Mouse (Mus musculus) kidney, postnatal 0 days (tissue): Measurements from ENCODE around the gene Asic2. TPM values are rescaled to one million over a fixed set of nuclear protein-coding genes. Genes with fewer than 3 reads are reported as not detected.

Source experiments
- ATAC-seq: fragments of 200-750 bp; cut with Nextera tagmentation; replicated peaks from 2 replicates; pipeline ENCODE4 v1.8.0; 2017; ENCODE audit warnings: low read depth, moderate number of reproducible peaks, moderate TSS enrichment, moderate library complexity; ENCODE audit not compliant: low FRiP score
- DNase-seq: peaks from one replicate; pipeline ENCODE4 v3.0.0-alpha.2; 2016; ENCODE audit warnings: low spot score
- H3K27ac ChIP-seq: fragments of 300-500 bp; sonication (generic); 2 replicates; pipeline ENCODE4 v1.5.1; 2014; ENCODE audit warnings: mild to moderate bottlenecking
- H3K27me3 ChIP-seq: fragments of 300-500 bp; sonication (generic); 2 replicates; pipeline ENCODE4 v1.6.1; 2014; ENCODE audit warnings: low read length, mixed read lengths; ENCODE audit not compliant: insufficient read depth
- H3K36me3 ChIP-seq: fragments of 300-500 bp; sonication (generic); 2 replicates; pipeline ENCODE4 v1.6.1; 2014; ENCODE audit warnings: low read length, mixed read lengths; ENCODE audit not compliant: insufficient read depth
- H3K4me1 ChIP-seq: fragments of 300-500 bp; sonication (generic); replicated peaks from 2 replicates; pipeline ENCODE4 v1.6.1; 2014; ENCODE audit warnings: antibody characterized with exemption, low read length, mixed read lengths; ENCODE audit not compliant: insufficient read depth
- H3K4me2 ChIP-seq: fragments of 300-500 bp; sonication (generic); 2 replicates; pipeline ENCODE4 v1.6.1; 2014; ENCODE audit warnings: mild to moderate bottlenecking, low read length, moderate library complexity, mixed read lengths
- H3K4me3 ChIP-seq: fragments of 300-500 bp; sonication (generic); replicated peaks from 2 replicates; pipeline ENCODE4 v1.5.1; 2014; ENCODE audit warnings: low read depth, low read length
- H3K9ac ChIP-seq: fragments of 300-500 bp; sonication (generic); 2 replicates; pipeline ENCODE4 v1.6.1; 2014; ENCODE audit warnings: low read depth, low read length
- H3K9me3 ChIP-seq: fragments of 300-500 bp; sonication (generic); replicated peaks from 2 replicates; pipeline ENCODE4 v1.6.1; 2016; ENCODE audit warnings: low read length, inconsistent platforms, mixed read lengths
- CTCF ChIP-seq: IDR thresholded peaks from 2 replicates; pipeline ENCODE4 v1.5.1; 2016; ENCODE audit warnings: antibody characterized with exemption, low read depth, mild to moderate bottlenecking, moderate library complexity
- WGBS: fragments of 180-500 bp; shearing (Covaris S2); extraction: QIAGEN DNeasy Blood & Tissue Kit; methylation state at CpG from one replicate; pipeline ENCODE4 v1.1.7; 2014; 5-methylcytosine and 5-hydroxymethylcytosine counted together
- polyA plus RNA-seq: library from polyadenylated mRNA; unstranded; fragments of >200 nt; fragmentation: Nextera tagmentation; extraction: Ambion mirVana; gene quantifications from 2 replicates; pipeline ENCODE4 v1.2.1, GENCODE M21; 2015

The Asic2 gene
- polyA plus RNA-seq, result 2.6 and 2.9 TPM in 2 replicates

DNA sequence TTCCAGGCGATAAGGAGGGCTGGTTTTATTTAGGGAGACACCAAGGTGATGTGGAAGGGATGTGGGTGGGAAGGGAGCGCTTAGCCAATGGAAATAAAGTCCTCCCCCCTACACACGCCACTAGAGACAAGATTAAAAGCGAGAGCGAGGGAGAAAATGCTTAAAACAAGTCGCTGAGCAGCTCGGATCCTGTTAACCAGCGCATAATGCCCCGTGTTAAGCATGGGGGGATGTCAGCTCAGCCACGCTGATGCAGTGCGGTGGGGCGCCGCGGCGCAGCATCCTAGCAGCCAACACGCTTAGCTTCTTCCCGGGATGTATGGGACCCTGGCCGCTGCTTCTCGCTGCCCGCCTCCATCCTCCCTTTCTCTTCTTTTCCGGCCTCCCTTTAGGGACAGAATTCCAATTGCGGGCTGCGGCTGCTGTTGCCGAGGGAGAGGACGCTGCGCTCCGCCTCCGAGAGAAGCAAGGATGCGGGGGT lies at the start of gene Asic2:
Gene Asic2 (minus strand): TSS at position 57 of the 481 bp plus-strand sequence.
- Histone ChIP-seq H3K9ac (no peak within 1 kb of the TSS), H3K36me3 (no peaks in the 10 kb centered on the region), H3K27me3 (peaks cover 12% of the 10 kb centered on the region; the same call in 1 of the 2 replicates), H3K4me3 (no peak within 1 kb of the TSS), H3K9me3 (no peaks in the 10 kb centered on the region), H3K4me1 (no peaks in the 10 kb centered on the region), H3K27ac (no peak within 1 kb of the TSS), H3K4me2 (no peak within 1 kb of the TSS)
- WGBS, result 4% methylated on average over 29 of the region's 29 CpGs
- DNase-seq (no peak), ATAC-seq (no peak)
- no peak for TF ChIP-seq CTCF

DNA sequence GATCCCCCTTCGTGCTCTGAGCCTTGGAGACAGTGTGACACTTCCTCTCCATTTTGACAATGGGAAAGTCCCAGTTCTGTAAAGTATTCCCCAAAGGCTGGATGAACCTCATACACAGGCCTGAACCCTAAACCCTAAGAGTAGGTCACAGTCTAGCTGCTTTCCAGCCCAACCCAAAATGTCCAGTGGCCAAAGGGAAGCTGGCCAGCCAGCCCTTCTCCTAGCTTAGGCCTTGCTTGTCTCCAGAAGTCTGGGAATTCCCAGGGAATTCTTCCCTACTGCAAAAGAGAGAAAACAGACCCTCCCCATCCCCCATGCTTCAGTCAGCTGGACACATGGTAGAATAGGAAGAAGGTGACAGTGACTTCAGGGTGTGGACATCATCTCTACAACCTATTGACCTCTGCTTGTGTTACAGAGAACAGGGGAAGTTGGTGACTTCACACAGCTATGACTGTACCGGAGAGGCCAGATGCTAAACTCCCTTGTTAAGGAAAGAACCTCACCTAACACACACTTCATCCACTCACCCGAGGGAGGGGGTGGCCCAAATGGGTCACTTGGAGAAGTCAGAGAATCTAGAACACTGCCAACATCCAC lies 48.0 kb upstream of the Asic2 start:
- Histone ChIP-seq H3K27ac (no peak overlapping the region), H3K9me3 (no peaks in the 10 kb centered on the region), H3K27me3 (no peaks in the 10 kb centered on the region), H3K9ac (no peak overlapping the region), H3K4me2 (no peak overlapping the region), H3K4me3 (no peak overlapping the region), H3K36me3 (no peaks in the 10 kb centered on the region), H3K4me1 (no peaks in the 10 kb centered on the region)
- DNase-seq (no peak), ATAC-seq (no peak)
- no peak for TF ChIP-seq CTCF
- WGBS, result 73% methylated on average over 3 of the region's 3 CpGs

DNA sequence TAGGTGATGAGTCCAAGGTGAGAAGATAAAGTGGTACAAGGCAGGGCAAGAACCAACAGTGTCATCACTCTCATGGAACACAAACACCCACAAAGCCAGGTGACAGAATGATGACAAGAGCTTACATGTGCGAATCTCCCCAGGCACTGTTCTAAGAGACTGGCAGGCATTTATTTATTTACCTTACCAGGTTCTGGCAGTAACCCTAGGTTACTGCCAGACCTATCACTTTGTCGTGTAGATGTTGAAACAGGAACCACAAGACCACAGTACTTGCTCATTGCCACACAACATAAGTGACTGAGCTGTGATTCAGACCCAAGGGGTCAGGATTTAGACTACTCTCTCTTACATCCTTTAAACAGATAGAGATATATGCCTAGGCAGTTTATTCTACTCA lies 46.8 kb upstream of the Asic2 start:
- Histone ChIP-seq H3K4me2 (no peak overlapping the region), H3K9me3 (no peaks in the 10 kb centered on the region), H3K36me3 (no peaks in the 10 kb centered on the region), H3K9ac (no peak overlapping the region), H3K4me3 (no peak overlapping the region), H3K27ac (no peak overlapping the region), H3K27me3 (no peaks in the 10 kb centered on the region), H3K4me1 (no peaks in the 10 kb centered on the region)
- 63% methylated on average over 2 of the region's 2 CpGs for WGBS
- no peak for DNase-seq
- ATAC-seq, result no peak
- no peak for TF ChIP-seq CTCF

DNA sequence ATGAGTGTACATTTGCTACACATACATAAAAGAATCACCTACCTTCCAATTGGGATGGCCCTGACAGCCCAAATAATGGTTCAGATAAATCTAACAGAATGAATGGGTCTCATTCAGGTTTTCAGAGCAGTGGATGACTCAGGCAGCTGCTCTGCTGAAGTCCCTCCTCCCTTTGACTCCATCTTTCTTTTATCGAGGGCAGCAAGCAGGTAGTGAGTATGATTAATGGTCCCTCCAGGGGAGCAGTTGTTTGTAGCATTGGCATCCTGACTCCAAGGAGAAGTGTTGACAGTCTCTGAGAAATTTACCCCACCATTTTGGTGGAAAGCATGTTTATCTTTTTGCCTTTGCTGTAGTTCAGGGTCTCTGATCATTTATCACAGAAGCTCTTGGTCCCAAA lies 45.5 kb upstream of the Asic2 start:
- no peak for TF ChIP-seq CTCF
- H3K9ac ChIP-seq, result no peak overlapping the region
- ATAC-seq, result no peak
- H3K27ac ChIP-seq, result no peak overlapping the region
- no peak overlapping the region for H3K4me2 ChIP-seq
- H3K9me3 ChIP-seq, result no peaks in the 10 kb centered on the region
- H3K4me3 ChIP-seq, result no peak overlapping the region
- H3K36me3 ChIP-seq, result no peaks in the 10 kb centered on the region
- 27% methylated on average over 1 of the region's 1 CpGs for WGBS
- no peak for DNase-seq
- H3K27me3 ChIP-seq, result no peaks in the 10 kb centered on the region
- H3K4me1 ChIP-seq, result no peaks in the 10 kb centered on the region

DNA sequence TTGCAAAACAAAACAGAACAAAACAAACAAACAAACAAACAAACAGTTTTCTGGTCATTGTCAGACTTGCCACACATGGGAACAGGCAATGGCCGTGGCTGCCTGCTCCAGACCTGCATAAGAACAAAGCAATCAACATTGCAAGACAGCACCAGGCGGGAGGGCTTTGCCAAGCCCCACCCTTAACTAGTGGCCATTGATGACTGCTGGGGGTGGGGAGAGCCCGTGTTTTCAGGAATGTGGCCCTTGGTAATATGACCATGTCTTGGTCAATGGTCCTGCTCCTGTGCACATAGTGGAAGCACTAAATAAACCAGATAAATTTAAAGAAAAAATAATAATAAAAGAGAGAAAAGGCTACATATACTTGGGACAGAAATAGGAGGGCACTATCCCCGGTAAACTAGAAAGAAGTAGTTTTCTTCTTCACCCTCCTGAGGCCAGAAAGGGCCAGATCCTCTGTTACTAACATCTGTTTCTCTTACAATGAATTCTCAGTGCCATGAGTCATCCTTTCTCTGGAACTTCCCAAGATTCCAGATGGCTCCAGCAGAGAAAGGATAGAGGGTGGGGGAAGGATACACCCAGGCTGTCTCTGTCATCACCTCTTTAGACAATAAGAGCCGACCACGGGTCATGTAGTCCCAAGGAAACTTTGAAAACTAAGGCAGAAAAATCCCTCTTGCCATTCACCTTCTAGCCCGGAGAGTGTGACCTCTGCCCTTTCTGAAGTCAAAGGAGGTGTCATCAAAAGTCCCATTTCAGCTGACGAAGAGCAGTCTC lies 43.3 kb upstream of the Asic2 start:
- WGBS, result 59% methylated on average over 8 of the region's 8 CpGs
- no peaks in the 10 kb centered on the region for H3K36me3 ChIP-seq
- DNase-seq (no peak), ATAC-seq (no peak)
- TF ChIP-seq CTCF, result no peak
- no peaks in the 10 kb centered on the region for H3K27me3 ChIP-seq
- no peak overlapping the region for H3K9ac ChIP-seq
- H3K4me3 ChIP-seq, result no peak overlapping the region
- H3K4me2 ChIP-seq, result no peak overlapping the region
- H3K27ac ChIP-seq, result no peak overlapping the region
- H3K9me3 ChIP-seq, result no peaks in the 10 kb centered on the region
- H3K4me1 ChIP-seq, result no peaks in the 10 kb centered on the region

DNA sequence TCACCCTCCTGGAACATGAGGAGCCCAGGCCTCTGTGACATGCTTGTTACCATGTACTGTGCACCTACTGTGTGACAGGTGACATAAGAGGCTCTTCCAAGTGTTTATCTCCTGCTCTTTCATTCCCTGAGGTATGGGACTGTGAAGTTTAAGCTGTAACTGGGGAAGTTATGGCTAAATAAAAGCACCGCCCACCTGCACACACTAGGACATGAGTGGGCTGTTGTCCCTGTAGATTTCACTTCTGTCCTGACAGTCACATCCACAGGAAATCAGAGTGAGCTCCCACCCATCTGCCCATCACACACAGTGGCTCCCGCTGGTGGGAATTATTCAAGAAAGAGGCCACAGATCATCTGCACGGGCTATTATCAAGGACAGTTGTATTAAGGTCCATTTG lies 41.9 kb upstream of the Asic2 start:
- no peaks in the 10 kb centered on the region for H3K27me3 ChIP-seq
- DNase-seq (no peak), ATAC-seq (no peak)
- H3K4me2 ChIP-seq, result no peak overlapping the region
- no peak overlapping the region for H3K27ac ChIP-seq
- no peak for TF ChIP-seq CTCF
- H3K36me3 ChIP-seq, result no peaks in the 10 kb centered on the region
- H3K4me1 ChIP-seq, result no peaks in the 10 kb centered on the region
- H3K4me3 ChIP-seq, result no peak overlapping the region
- no peak overlapping the region for H3K9ac ChIP-seq
- H3K9me3 ChIP-seq, result no peaks in the 10 kb centered on the region
- 89% methylated on average over 3 of the region's 3 CpGs for WGBS
